Mouse (Mus musculus): ENCODE measurements around the gene Tas2r104. TPM values are rescaled to one million over a fixed set of nuclear protein-coding genes. Genes with fewer than 3 reads are reported as not detected.

The Tas2r104 gene
- not detected in 2 replicates for polyA plus RNA-seq (2012; ENCODE audit: insufficient read depth, insufficient read length, low replicate concordance, missing spikeins)

DNA sequence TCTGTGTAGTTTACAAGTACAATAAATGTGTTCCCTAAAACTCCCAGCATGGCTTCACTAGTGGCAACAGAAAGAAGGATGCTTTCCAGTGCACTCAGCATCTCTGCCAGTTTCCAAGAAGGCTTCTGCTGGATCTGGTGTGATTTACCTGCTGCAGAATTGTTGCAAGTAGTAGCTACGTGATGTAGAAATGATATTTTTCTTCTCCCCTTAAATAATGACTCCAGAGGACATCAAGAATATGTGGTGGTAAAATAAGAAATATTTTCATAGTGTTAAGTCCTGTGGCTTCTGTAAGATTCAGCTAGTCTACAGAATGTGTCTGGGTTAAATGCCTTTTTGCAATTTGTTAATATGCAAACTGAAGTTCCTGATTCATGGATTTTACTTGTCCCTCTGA is at the start of gene Tas2r104:
Gene Tas2r104, minus strand, starts transcription at position 101 of the 400 bp plus-strand sequence.
- Histone ChIP-seq H3K4me1 (ENCODE audit: control insufficient read depth, insufficient read depth, low read length) (no peaks in the 10 kb centered on the region), H3K27ac (ENCODE audit: insufficient read depth, low read depth, low read length) (no peak within 1 kb of the TSS), H3K4me3 (ENCODE audit: insufficient read depth, low read depth, low read length) (no peak within 1 kb of the TSS)
- TF ChIP-seq POLR2A (IDR thresholded peaks at IDR 0.05; ENCODE audit: insufficient read depth, low read depth, low read length) (no peak), CTCF (IDR thresholded peaks at IDR 0.05; ENCODE audit: insufficient read depth, low read depth, low read length) (no peak)
- 78% methylated on average over 1 of the region's 1 CpGs for WGBS

DNA sequence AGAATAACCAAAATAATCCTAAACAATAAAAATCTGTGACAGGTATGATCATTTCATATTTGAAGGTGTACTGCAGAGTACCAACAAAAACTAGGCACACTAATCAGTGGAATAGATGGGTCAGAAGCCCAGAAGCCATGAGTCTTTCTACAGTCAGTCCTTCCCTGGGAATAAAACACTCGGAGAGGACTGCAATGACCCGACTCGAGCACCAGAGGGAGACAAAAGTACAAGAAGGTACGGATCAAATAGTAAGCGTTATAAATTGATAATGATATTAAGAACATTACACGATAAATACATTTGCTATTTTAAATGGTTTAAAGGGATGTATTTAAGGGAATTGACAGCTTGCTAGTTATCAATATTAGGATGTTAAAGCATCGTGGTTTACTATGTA is 27.3 kb upstream of the Tas2r104 start:
- no peak for TF ChIP-seq POLR2A (IDR thresholded peaks at IDR 0.05; ENCODE audit: insufficient read depth, low read depth, low read length)
- TF ChIP-seq CTCF (IDR thresholded peaks at IDR 0.05; ENCODE audit: insufficient read depth, low read depth, low read length) = no peak
- WGBS = 47% methylated on average over 7 of the region's 7 CpGs

DNA sequence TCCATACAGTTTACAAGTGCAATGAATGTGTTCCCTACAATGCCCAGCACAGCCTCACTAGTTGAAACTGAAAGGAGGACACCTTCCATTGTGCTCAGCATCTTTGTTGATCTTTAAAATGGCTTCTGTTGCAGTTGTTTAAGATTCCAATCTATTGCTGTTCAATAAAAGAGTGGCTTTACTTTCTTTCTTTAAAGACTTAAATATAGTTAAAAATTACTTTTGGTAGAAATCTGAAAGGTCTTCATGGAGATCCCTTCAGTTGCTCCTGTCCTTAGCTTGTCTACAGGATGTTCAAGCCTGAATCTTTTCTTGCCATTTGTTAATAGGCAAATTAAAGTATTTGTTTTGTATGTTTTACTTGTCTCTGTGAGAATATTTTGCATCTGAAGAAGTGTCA is 4.4 kb upstream of the Tas2r104 start, which contains the start of gene Tas2r114:
Gene Tas2r114, minus strand, starts transcription at position 101 of the 400 bp plus-strand sequence.
- Histone ChIP-seq H3K27ac (ENCODE audit: insufficient read depth, low read depth, low read length) (no peak within 1 kb of the TSS), H3K4me1 (ENCODE audit: control insufficient read depth, insufficient read depth, low read length) (no peaks in the 10 kb centered on the region), H3K4me3 (ENCODE audit: insufficient read depth, low read depth, low read length) (no peak within 1 kb of the TSS)
- no peak for TF ChIP-seq POLR2A (IDR thresholded peaks at IDR 0.05; ENCODE audit: insufficient read depth, low read depth, low read length)
- TF ChIP-seq CTCF (IDR thresholded peaks at IDR 0.05; ENCODE audit: insufficient read depth, low read depth, low read length) = no peak

More for the DNA sequence above, 27.3 kb upstream of the Tas2r104 start:
- H3K27ac ChIP-seq (ENCODE audit: insufficient read depth, low read depth, low read length) = no peak overlapping the region
- H3K4me1 ChIP-seq (ENCODE audit: control insufficient read depth, insufficient read depth, low read length) = no peaks in the 10 kb centered on the region
- H3K4me3 ChIP-seq (ENCODE audit: insufficient read depth, low read depth, low read length) = no peak overlapping the region

DNA sequence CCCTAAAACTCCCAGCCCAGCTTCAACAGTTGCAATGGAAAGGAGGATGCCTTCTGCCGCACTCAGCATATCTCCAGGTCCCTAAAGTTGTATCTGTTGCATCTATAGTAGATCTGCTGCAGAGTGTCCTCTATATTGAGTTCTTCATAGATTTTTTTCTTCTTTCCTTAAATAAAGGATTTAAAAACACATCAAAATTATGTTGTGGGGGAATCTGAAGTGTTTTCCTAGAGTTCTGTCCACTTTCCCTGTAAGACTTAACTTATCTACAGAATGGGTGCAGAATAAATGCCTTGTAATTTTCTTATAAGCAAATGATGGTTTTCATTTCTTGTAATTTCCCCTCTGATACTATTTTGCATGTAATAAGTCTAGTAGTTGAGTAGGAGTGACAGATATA is 1.9 kb upstream of the Tas2r104 start, which contains the start of gene Tas2r105:
Gene Tas2r105, minus strand, starts transcription at position 101 of the 400 bp plus-strand sequence.
- WGBS = 70% methylated on average over 1 of the region's 1 CpGs
- H3K27ac ChIP-seq (ENCODE audit: insufficient read depth, low read depth, low read length) = no peak within 1 kb of the TSS
- TF ChIP-seq POLR2A (IDR thresholded peaks at IDR 0.05; ENCODE audit: insufficient read depth, low read depth, low read length) (no peak), CTCF (IDR thresholded peaks at IDR 0.05; ENCODE audit: insufficient read depth, low read depth, low read length) (no peak)
- no peaks in the 10 kb centered on the region for H3K4me1 ChIP-seq (ENCODE audit: control insufficient read depth, insufficient read depth, low read length)
- H3K4me3 ChIP-seq (ENCODE audit: insufficient read depth, low read depth, low read length) = no peak within 1 kb of the TSS

DNA sequence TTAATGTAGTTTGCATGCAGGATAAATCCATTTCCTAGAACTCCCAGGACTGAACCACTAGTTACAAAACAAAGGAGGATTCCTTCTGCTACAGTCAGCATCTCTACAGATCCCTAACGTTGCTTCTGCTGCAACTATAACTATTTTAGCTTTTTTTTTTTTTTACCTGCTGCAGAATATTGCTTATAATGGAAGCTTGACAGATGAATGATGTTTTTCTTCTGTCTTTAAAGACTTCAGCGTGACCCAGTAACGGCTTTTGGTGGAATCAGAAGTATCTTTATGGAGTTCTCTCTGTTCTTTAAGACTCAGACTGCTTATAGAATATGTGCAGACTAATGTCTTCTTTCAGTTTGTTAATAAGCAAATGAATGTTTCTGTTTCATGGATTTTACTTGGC is 6.8 kb downstream of the Tas2r104 start, which contains the start of gene Tas2r106:
Gene Tas2r106, minus strand, starts transcription at position 101 of the 400 bp plus-strand sequence.
- Histone ChIP-seq H3K27ac (ENCODE audit: insufficient read depth, low read depth, low read length) (no peak within 1 kb of the TSS), H3K4me1 (ENCODE audit: control insufficient read depth, insufficient read depth, low read length) (no peaks in the 10 kb centered on the region), H3K4me3 (ENCODE audit: insufficient read depth, low read depth, low read length) (no peak within 1 kb of the TSS)
- 77% methylated on average over 3 of the region's 3 CpGs for WGBS
- TF ChIP-seq CTCF (IDR thresholded peaks at IDR 0.05; ENCODE audit: insufficient read depth, low read depth, low read length) (no peak), POLR2A (IDR thresholded peaks at IDR 0.05; ENCODE audit: insufficient read depth, low read depth, low read length) (no peak)

DNA sequence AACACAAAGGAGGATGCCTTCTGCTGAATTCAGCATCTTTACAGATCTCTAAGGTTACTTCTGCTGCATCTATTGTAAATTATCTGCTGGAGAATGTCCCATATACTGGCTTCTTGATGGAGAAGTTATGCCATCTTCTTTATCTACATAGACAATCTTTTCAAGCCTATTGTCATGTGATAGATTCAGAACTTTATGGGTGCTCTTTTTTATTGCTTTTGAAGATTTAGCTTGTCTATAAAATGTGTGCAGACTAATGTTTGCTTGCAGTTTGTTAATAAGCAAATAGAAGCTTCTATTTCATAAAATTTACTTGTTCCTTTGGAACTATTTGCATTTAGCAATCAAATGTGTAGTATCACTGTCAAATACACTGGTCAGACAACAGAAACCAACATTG is 25.5 kb downstream of the Tas2r104 start, which contains the start of gene Tas2r107:
Gene Tas2r107, minus strand, starts transcription at position 101 of the 400 bp plus-strand sequence.
- Histone ChIP-seq H3K4me1 (ENCODE audit: control insufficient read depth, insufficient read depth, low read length) (no peaks in the 10 kb centered on the region), H3K4me3 (ENCODE audit: insufficient read depth, low read depth, low read length) (no peak within 1 kb of the TSS), H3K27ac (ENCODE audit: insufficient read depth, low read depth, low read length) (no peak within 1 kb of the TSS)
- no peak for TF ChIP-seq POLR2A (IDR thresholded peaks at IDR 0.05; ENCODE audit: insufficient read depth, low read depth, low read length)
- TF ChIP-seq CTCF (IDR thresholded peaks at IDR 0.05; ENCODE audit: insufficient read depth, low read depth, low read length) = no peak

Other genes starting within 250 kb of the Tas2r104 start
- not detected in 2 replicates for gene 5430401F13Rik, start 199.3 kb downstream of the Tas2r104 start, polyA plus RNA-seq (2012; ENCODE audit: insufficient read depth, insufficient read length, low replicate concordance, missing spikeins)
- not detected in 2 replicates for gene Gm6619, start 199.3 kb downstream of the Tas2r104 start, polyA plus RNA-seq (2012; ENCODE audit: insufficient read depth, insufficient read length, low replicate concordance, missing spikeins)
- gene Tas2r130, start 54.8 kb downstream of the Tas2r104 start, polyA plus RNA-seq (2012; ENCODE audit: insufficient read depth, insufficient read length, low replicate concordance, missing spikeins) = not detected in 2 replicates
- not detected in 2 replicates for gene Tas2r107, start 25.6 kb downstream of the Tas2r104 start, polyA plus RNA-seq (2012; ENCODE audit: insufficient read depth, insufficient read length, low replicate concordance, missing spikeins)
- not detected in 2 replicates for gene Tas2r106, start 6.9 kb downstream of the Tas2r104 start, polyA plus RNA-seq (2012; ENCODE audit: insufficient read depth, insufficient read length, low replicate concordance, missing spikeins)
- gene Tas2r105, start 1.8 kb upstream of the Tas2r104 start, polyA plus RNA-seq (2012; ENCODE audit: insufficient read depth, insufficient read length, low replicate concordance, missing spikeins) = not detected in 2 replicates
- not detected in 2 replicates for gene Tas2r114, start 4.3 kb upstream of the Tas2r104 start, polyA plus RNA-seq (2012; ENCODE audit: insufficient read depth, insufficient read length, low replicate concordance, missing spikeins)

Measured in olfactory bulb, adult 2 months (tissue).